Mouse (Mus musculus) telencephalon, adult 2 months (tissue): ENCODE measurements around the gene Cln5.

Experiments
- DNase-seq: peaks from one replicate; pipeline ENCODE4 v3.0.0-alpha.2; 2011; ENCODE audit warnings: low read depth, low spot score

Gene Cln5

DNA sequence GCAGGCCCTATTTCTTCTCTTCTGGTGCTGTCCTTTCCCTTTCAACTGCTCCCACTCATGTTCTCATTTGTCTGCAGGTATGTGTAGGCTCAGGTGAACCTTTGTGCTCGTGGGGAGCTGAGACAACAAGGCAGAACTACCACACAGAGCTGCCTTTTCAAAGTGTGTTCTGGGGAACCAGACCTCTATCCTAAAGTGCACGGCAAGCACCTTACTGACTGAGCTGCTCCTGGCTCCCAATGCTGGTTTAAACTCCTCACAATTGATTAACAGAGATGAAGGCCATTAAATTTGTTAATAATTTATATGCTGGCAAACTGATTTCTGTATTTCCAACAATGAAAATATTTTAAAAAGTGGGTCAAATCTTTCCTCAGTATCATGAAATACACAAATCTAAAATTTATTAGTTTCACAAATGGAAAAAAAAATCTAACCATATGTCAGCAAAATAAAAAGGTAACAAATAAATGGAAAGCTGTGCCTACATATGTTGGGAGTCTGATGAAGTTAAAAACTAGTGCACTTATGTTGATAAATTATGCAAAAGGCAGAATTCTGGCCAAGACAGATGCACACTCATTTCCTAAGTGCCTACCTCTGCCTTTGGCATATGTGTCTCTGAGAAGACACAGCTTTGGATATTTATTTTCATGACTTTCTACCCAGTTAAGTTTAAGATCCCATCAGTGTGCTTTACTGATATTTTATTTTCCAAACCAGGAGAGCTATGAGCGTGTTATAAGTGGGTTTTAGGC is 42.8 kb downstream of the Cln5 start:
- peak; percentile 55 for DNase-seq

DNA sequence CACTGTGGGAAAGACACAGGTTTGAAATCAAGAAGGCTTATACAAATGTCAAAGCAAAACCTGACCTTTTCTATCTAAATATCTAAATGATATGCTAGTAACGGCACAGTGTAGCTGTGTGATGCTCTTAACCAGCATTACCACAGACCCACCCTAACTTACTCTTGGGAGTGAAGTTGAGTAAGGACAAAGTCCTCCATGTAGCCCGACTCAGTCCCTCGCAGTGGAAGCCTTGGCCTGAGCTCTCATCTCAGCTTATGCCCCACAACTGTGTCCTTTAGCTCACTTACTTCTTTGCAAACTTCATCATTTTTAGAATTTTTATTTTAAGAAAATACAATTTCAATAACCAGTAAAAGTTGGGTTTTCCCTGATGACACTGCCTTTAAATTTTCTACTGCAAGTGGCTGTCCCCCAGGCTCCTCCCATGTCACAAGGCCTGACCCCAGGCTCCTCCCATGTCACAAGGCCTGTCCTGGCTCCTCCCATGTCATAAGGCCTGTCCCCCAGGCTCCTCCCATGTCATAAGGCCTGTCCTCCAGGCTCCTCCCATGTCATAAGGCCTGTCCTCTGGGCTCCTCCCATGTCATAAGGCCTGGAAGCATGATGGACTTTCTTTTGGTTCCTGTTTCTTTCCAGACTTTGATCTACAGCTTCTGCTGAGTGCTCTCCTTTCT is 45.1 kb downstream of the Cln5 start:
- no peak for DNase-seq

DNA sequence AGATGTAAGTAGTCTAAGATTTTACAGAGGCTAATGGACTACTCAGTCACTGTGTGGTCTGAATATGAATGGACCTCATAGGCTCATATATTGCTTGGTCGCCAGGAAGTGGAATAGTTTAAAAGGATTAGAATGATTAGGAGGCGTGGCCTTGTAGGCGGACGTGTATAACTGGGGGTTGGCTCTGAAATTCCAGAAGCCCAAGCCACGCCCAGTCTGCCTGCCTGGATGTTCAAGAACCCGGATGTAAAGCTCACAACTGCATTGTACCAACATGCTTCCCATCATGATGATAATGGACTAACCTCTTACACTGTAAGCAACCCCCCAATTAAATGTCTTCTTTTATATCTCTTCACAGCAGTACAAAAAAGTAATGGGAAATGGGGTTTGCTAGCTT is 55.7 kb downstream of the Cln5 start:
- no peak for DNase-seq
